Mouse (Mus musculus) kidney, adult 2 months (tissue): ENCODE results near the gene Cpeb3.

ENCODE experiments used
- CTCF ChIP-seq: fragments of 200-500 bp; conservative IDR thresholded peaks from 2 replicates; pipeline ENCODE4 v1.5.1; 2011; ENCODE audit warnings: low read depth, mild to moderate bottlenecking, control low read depth, low read length, moderate library complexity, mixed read lengths; ENCODE audit not compliant: insufficient read depth, insufficient read length
- POLR2A ChIP-seq: fragments of 200-500 bp; IDR thresholded peaks from one replicate; pipeline ENCODE4 v1.6.1; 2011; ENCODE audit warnings: low read depth, low read length, control low read depth

DNA sequence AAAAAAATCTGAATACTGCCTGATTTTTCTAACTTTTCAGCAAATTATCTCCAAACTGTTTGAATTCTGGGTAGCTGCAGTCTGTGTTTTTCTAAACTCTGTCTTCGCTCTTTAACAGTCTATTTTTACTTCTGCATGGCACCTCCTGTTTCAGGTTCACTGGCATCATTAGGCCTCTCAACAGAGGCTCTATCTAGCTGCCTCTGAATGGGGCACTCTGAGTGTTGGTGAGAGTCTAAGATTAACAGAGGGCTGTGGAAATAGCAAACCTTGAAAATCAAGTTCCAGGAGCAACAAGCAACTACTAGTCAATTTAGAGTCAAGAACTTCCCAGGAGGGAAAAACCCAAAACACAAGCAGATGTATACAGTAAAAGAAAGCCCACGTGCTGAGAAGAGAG lies 8.5 kb downstream of the Cpeb3 start:
- TF ChIP-seq CTCF (no peak), POLR2A (no peak)
